Mouse (Mus musculus) hindbrain, embryonic 13.5 days (tissue): ENCODE data around the gene Gm20812. TPM values are rescaled to one million over a fixed set of nuclear protein-coding genes. Genes with fewer than 3 reads are reported as not detected.
"Not testable (repeated sequence)": the region's sequence is repeated elsewhere in the genome, so short reads cannot be mapped to it uniquely, and the experiment has no call there.

ENCODE experiments used
- ATAC-seq: fragments of 200-750 bp; cut with Nextera tagmentation; 2 replicates; pipeline ENCODE4 v1.8.0; 2017; ENCODE audit warnings: moderate TSS enrichment; ENCODE audit not compliant: low FRiP score
- H3K27ac ChIP-seq: fragments of 300-500 bp; sonication (generic); 2 replicates; pipeline ENCODE4 v1.5.1; 2015; ENCODE audit warnings: inconsistent platforms, mild to moderate bottlenecking, moderate library complexity
- H3K27me3 ChIP-seq: fragments of 300-500 bp; sonication (generic); 2 replicates; pipeline ENCODE4 v1.6.1; 2015; ENCODE audit warnings: mild to moderate bottlenecking, inconsistent platforms
- H3K36me3 ChIP-seq: fragments of 300-500 bp; sonication (generic); 2 replicates; pipeline ENCODE4 v1.6.1; 2015; ENCODE audit warnings: mild to moderate bottlenecking, inconsistent platforms
- H3K4me1 ChIP-seq: fragments of 300-500 bp; sonication (generic); replicated peaks from 2 replicates; pipeline ENCODE4 v1.6.1; 2015; ENCODE audit warnings: inconsistent platforms
- H3K4me2 ChIP-seq: fragments of 300-500 bp; sonication (generic); 2 replicates; pipeline ENCODE4 v1.6.1; 2015; ENCODE audit warnings: inconsistent platforms, mild to moderate bottlenecking, moderate library complexity
- H3K4me3 ChIP-seq: fragments of 300-500 bp; sonication (generic); 2 replicates; pipeline ENCODE4 v1.5.1; 2015; ENCODE audit warnings: mild to moderate bottlenecking, inconsistent platforms
- H3K9ac ChIP-seq: fragments of 300-500 bp; sonication (generic); 2 replicates; pipeline ENCODE4 v1.6.1; 2015; ENCODE audit warnings: mild to moderate bottlenecking, inconsistent platforms
- H3K9me3 ChIP-seq: fragments of 300-500 bp; sonication (generic); 2 replicates; pipeline ENCODE4 v1.6.1; 2016; ENCODE audit warnings: inconsistent platforms
- WGBS: fragments of 180-500 bp; shearing (Covaris S2); methylation state at CpG from one replicate; pipeline ENCODE4 v1.1.7; 2015; 5-methylcytosine and 5-hydroxymethylcytosine counted together
- polyA plus RNA-seq: library from polyadenylated mRNA; unstranded; fragments of >200 nt; fragmentation: Nextera tagmentation; extraction: Ambion mirVana; gene quantifications from 2 replicates; pipeline ENCODE4 v1.2.1, GENCODE M21; 2015

Gm20812 gene
- not detected in 2 replicates for polyA plus RNA-seq

- not testable (repeated sequence) for H3K9ac ChIP-seq, H3K4me1 ChIP-seq, ATAC-seq, H3K27me3 ChIP-seq, H3K4me2 ChIP-seq, H3K9me3 ChIP-seq, H3K4me3 ChIP-seq, H3K27ac ChIP-seq, H3K36me3 ChIP-seq
- no CpG with 5 or more reads among the region's 3 CpGs for WGBS
Observed at GRCm38 (mm10) chrY:12381681-12382080, at the start of gene Gm20812. Gene Gm20812, plus strand, starts transcription at chrY:12381981.

Other genes starting within 250 kb of the Gm20812 start
- gene Gm29554, start 108.0 kb upstream of the Gm20812 start, polyA plus RNA-seq: not detected in 2 replicates